Mouse (Mus musculus) central nervous system, embryonic 18 days (tissue): ENCODE results near the gene Ppp1r7. TPM values are rescaled to one million over a fixed set of nuclear protein-coding genes. Genes with fewer than 3 reads are reported as not detected.

Experiments used
- polyA plus RNA-seq: library from polyadenylated mRNA; depleted of rRNA; stranded (reverse); fragments of >200 nt; gene quantifications from 2 replicates; pipeline ENCODE4 v1.2.3, GENCODE M21; 2012; rRNA removed

Gene Ppp1r7
- 14.5 and 15.9 TPM in 2 replicates for polyA plus RNA-seq

GRCm38 (mm10) chr1:93342648-93343503 lies at the start of gene Ppp1r7, which contains the start of gene Pask:
Ppp1r7 (plus strand) TSS chr1:93342854.
Pask (minus strand) TSS chr1:93343482.

GRCm38 (mm10) chr1:93305581-93306337 lies 36.9 kb upstream of the Ppp1r7 start, which contains the start of gene Mterf4:
Mterf4 (minus strand) TSS chr1:93305915.

GRCm38 (mm10) chr1:93373665-93374064 lies 31.0 kb downstream of the Ppp1r7 start, which contains the start of gene Ano7:
Ano7 (plus strand) TSS chr1:93373930.

Other genes starting within 250 kb of the Ppp1r7 start
- gene Kif1a, start 240.9 kb upstream of the Ppp1r7 start, polyA plus RNA-seq = 208 and 228 TPM in 2 replicates
- not detected in 2 replicates for gene Agxt, start 207.6 kb upstream of the Ppp1r7 start, polyA plus RNA-seq
- gene 2310007B03Rik, start 181.9 kb upstream of the Ppp1r7 start, polyA plus RNA-seq = 0.09 and 0.31 TPM in 2 replicates
- gene Crocc2, start 174.1 kb upstream of the Ppp1r7 start, polyA plus RNA-seq = 0.83 and 1.4 TPM in 2 replicates
- 6.6 and 9.9 TPM in 2 replicates for gene Sned1, start 107.0 kb upstream of the Ppp1r7 start, polyA plus RNA-seq
- 20.2 and 21.8 TPM in 2 replicates for gene Mterf4, start 36.9 kb upstream of the Ppp1r7 start, polyA plus RNA-seq
- gene Pask, start 628 bp downstream of the Ppp1r7 start, polyA plus RNA-seq = 9.4 and 9.7 TPM in 2 replicates
- gene Ano7, start 31.1 kb downstream of the Ppp1r7 start, polyA plus RNA-seq = 1.2 and 1.5 TPM in 2 replicates
- gene Hdlbp, start 136.0 kb downstream of the Ppp1r7 start, polyA plus RNA-seq = 72.4 and 79.9 TPM in 2 replicates
- gene Farp2, start 169.2 kb downstream of the Ppp1r7 start, polyA plus RNA-seq = 3.2 and 4.2 TPM in 2 replicates